Mouse (Mus musculus): ENCODE measurements around the gene Ddx31.

The Ddx31 gene

DNA sequence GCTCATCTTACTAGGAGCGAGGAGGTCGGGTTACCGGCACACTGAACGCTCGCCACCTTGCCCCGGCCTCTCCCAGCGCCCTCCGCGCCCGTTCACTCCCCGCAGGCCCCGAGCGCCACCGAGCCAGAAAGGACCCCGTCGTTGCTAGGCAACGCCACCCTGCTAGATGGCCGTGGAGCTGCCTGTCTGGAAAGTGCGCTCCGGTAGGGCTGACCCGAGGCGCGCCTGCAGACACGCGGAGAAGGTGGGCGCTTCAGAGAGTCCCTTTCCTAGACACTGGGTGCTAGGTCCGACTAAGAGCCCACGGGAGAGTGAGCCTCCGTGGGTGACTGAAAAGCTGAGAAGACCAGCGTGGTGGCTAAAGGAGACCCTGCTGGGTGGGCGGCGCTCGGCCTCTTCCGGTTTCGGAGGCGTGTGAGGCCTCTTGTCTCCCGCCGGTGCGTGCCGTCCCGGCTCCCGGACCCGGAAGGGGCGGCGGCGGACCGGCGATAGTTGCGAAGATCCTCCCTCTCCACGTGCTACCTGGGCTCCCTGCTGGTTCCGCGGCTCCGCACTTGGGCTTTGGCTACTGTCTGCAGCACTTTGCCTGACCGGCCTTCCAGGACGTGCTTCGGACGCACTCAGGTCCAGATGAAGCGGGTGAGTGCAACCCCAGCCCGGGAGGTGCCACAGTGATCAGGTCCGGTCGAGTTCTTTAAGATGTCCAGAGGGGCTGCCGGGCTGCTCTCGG is at the start of gene Ddx31, which contains the start of gene Gtf3c4:
Gene Ddx31 (plus strand): TSS at position 185 of the 730 bp plus-strand sequence.
Gene Gtf3c4 (minus strand): TSS at position 139 of the 730 bp plus-strand sequence.
- peak; percentile 93 for ATAC-seq (ENCODE audit: insufficient number of reproducible peaks, low FRiP score, low TSS enrichment)

DNA sequence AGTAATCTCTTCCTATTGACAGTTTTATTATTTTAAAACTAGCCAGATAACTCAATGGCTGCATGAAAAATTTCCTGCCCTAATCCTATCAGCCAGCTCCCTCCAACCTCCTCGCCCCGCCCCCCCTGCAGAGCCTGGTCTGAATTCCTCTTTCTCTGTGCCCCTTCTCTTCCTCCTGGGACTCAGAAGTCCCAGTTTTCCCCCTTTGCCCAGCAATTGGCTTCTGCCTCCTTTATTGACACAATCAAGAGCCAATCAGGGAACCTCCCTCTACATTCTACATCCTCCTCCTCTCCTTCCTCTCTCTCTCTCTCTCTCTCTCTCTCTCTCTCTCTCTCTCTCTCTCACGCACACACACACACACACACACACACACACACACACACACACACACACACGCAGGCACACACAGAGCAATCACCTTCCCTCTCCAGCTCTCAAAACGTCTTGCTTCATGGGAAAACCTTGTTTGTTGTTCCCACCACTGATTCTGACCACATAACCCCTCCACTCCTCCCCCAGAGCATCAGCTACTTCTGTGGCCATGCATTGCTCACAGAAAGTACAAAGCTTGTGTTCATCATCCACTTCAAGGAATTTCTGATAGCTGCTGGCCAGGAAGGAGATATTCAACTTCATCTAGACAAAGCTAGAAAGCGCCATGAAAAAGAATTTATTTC is 47.1 kb upstream of the Ddx31 start:
- no peak for ATAC-seq (ENCODE audit: insufficient number of reproducible peaks, low FRiP score, low TSS enrichment)

DNA sequence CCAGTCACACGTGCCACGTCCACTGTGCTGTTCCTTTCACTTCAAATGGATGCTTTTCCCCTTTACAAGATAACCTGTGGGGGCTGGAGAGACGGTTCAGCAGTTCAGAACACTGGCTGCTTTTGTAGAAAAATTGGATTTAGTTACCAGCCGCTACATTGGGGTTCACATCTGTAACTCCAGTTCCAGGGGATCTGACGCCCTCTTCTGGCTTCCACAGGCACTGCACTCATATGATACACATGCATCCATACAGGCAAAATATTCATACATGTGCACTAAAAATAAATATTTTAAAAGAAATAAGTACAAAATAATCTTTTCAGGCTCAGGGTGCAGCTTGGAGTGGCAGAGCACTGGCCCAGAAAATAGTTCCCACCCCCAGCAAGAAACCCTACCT is 45.6 kb upstream of the Ddx31 start:
- no peak for ATAC-seq (ENCODE audit: insufficient number of reproducible peaks, low FRiP score, low TSS enrichment)

GRCm38 (mm10) chr2:28796298-28796697 is 43.9 kb upstream of the Ddx31 start:
- ATAC-seq (ENCODE audit: insufficient number of reproducible peaks, low FRiP score, low TSS enrichment): no peak

DNA sequence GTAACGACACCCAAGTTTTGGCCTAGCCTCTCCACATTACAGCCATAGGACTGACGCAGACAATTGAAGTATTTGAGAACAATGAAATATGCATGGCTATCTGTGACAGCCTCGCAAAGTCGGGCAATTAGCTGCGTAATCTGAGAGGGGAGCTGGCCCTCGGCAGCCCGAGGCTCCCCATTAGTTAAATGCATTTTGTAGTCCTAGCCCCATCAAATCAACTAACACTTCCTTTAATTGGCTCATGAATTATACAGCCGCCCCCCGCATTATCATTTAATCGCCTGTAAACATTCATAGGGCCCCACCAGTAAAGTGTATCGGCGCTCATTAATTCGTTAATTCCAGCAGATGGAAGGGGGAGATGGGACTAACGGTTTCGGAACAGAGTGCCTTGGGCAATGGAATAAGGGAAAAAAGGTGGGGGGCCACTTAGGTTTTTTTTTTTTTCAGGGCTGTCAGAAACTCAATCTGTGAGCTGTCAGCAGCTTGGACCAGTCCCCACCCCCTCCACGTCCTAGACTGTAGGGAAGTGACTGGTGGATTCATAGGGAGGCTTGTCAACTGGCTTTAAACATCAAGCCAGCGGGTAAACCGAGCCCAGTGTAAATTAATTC is 42.6 kb upstream of the Ddx31 start:
- ATAC-seq (ENCODE audit: insufficient number of reproducible peaks, low FRiP score, low TSS enrichment): no peak

- ATAC-seq (ENCODE audit: insufficient number of reproducible peaks, low FRiP score, low TSS enrichment): no peak
Observed at GRCm38 (mm10) chr2:28798390-28798789, 41.8 kb upstream of the Ddx31 start.

GRCm38 (mm10) chr2:28799575-28799974 is 40.6 kb upstream of the Ddx31 start:
- no peak for ATAC-seq (ENCODE audit: insufficient number of reproducible peaks, low FRiP score, low TSS enrichment)

DNA sequence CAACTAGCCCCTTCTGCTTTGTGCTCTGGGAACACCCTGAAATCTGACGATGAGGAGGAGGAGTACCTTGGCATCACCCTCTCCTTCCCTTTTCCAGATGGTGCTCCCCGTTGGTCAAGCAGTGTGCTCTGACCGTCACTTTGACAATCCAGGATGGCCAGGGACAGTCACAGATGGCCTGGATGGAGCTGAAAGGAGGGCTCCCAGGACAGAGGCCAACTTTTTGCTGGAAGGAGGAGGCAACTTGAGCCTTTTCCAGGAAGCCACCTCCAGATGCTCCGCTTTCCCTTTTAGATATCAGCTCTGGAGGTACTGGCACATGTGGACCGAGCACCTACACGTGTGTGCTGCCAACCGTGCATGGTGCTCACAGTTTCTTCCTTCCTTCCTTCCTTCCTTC is 36.8 kb upstream of the Ddx31 start:
- no peak for ATAC-seq (ENCODE audit: insufficient number of reproducible peaks, low FRiP score, low TSS enrichment)

DNA sequence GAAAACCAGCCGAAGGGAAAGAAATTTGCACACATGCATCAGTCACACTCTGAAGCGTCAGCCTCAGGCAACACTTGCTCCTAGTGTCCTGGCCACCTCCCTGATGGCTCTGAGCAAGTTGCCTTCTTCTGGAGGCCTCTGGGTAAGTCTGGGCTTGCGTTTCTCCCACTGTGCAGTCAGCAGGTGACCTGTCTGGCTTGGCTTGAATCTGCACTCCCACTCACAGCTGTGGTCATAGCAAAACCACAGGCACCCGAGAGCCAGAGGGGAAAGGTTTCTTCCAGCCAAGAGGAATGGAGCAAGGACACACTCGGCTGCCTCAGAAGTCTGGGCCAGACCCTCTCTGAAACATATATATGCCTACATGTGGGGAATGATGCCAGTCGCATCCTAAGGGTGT is 31.4 kb upstream of the Ddx31 start:
- ATAC-seq (ENCODE audit: insufficient number of reproducible peaks, low FRiP score, low TSS enrichment): no peak

DNA sequence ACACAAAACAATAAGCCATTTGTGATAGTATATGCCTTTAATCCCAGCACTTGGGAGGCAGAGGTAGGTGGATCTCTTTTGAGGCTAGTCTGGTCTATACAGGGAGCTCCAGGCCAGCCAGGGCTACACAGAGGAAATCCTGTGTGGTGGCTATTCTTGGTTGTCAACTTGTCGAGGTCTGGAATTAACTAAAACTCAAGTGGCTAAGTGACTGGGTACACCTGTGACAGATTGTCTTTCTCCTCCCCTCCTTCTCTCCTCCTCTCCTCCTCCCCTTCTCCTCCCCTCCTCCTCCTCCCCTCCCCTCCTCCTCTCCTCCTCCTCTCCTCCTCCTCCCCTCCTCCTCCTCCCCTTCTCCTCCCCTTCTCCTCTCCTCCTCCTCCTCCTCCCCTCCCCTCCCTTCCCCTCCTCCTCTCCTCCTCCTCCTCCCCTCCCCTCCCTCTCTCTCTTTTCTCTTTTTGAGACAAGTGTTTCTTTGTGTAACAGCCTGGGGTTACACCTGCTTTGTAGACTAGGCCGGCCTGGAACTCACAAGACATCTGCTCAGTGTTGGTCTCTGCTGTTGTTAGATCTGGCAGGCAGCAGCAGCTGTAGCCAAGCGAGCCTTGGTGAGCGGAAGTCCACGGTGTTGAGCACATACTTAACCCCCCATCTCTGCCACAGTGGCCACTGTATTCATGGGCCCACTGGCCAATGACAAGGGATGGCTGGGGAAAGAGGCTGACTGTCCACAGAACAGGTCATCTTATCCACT is 29.8 kb upstream of the Ddx31 start:
- no peak for ATAC-seq (ENCODE audit: insufficient number of reproducible peaks, low FRiP score, low TSS enrichment)

- ATAC-seq (ENCODE audit: insufficient number of reproducible peaks, low FRiP score, low TSS enrichment): no peak
Observed at GRCm38 (mm10) chr2:28818866-28819265, 21.3 kb upstream of the Ddx31 start.

- ATAC-seq (ENCODE audit: insufficient number of reproducible peaks, low FRiP score, low TSS enrichment): no peak
Observed at GRCm38 (mm10) chr2:28829265-28829664, 10.9 kb upstream of the Ddx31 start.

DNA sequence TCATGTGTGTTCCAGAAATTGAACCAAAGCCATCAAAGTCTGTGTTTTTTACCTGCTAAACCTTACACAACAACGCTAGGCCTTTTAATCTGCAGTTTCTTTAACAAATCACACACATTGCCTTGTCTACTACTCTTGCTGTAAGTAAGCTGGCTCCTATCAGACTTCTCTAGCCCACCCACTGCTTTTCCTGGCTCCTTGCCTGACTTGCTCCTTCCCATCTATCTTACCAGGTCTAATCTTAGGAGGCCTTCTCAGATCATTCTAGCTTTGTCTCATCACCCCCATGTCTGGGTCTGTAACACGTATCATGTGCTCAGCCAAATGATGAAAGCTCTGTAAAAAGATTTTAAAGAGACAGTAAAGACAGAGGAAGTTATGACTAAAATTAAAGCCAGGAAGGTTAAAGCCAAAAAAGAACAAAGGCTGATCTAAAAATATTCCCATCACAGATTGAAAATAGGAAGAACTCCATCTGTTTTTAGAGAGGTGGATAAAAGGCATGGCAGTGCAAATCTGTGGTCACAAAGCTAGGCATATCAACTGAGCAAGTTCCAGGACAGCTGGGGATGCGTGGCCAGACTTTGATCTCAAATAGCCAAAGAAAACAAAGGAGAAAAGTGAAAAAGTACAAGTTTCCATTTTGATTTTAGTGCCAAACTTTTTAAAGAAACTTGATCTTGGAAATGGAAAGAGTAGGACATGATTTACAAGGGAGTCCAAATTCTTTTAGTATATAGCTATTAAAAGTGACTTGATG is 3.8 kb upstream of the Ddx31 start:
- ATAC-seq (ENCODE audit: insufficient number of reproducible peaks, low FRiP score, low TSS enrichment): no peak

DNA sequence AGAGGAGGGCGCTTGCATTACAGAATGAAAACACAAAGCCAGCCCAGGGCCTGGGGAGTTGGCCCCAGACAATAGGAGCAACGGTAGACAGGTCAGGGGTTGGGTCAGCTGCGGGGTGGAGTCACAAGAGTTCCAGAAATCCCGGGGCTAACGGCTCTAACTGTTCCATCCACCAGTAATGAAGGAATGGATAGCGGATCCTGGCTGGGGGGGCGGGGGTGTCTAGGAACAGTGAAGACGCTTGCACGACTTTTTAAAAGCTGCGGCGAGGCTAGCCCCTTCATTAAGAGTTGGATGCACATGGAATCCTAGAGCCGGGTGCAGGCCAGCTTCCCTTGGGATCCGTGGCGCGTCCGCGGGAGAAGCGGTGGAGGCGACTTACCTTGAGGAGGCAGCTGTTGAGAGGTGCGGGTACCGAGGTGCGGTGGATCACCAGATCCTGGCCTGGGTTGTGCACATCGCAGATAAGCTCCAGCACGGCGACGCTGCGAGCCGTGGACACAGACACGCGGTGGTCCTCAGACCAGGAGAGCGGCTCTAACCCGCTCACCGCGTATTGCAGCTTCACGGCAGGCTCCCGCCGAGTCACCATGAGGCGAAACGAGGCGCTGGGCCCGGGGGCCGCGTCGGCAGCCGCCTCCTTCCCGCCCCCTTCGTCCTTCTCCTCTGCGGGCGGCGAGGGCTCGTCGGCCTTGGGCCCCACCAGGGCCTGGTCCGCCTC is 545 bp upstream of the Ddx31 start:
- peak; percentile 47; the same call in 1 of the 2 replicates for ATAC-seq (ENCODE audit: insufficient number of reproducible peaks, low FRiP score, low TSS enrichment)

DNA sequence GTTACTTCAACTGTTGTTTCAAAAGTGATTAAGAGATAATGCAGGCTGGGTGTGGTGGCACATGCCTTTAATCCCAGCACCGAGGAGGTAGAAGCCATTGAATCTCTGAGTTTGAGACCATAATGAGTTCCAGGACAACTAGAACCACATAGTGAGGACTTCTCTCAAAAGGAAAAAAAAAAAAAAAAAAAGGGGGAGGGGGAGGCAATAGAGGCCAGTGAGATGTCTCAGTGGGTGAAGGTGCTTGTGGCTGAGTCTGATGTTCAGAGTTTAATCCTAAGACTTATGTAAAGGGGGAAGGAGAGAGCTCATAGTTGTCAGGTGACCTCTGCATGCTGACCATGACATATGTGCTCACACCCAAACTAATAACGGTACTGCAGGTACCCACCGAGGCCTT is 1.8 kb downstream of the Ddx31 start:
- no peak for ATAC-seq (ENCODE audit: insufficient number of reproducible peaks, low FRiP score, low TSS enrichment)

DNA sequence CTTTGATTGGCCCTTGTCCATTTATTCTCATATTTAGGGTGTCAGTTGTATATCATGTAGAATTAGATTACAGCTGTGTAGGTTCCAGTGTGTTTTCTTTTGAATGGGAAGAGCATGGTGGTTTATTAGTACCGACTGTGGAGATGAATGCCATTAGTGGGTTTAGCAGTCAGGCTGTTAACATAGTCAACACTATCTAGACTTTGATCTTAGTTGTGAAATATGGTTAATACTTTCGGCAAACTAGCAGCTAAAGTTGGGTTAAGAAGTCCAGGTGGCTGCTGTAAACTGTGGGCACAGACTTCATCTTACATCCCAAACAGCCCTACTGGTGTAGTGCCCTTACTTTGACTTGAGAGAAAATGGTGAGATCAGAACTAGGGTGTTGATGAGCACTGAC is 8.7 kb downstream of the Ddx31 start:
- no peak for ATAC-seq (ENCODE audit: insufficient number of reproducible peaks, low FRiP score, low TSS enrichment)

DNA sequence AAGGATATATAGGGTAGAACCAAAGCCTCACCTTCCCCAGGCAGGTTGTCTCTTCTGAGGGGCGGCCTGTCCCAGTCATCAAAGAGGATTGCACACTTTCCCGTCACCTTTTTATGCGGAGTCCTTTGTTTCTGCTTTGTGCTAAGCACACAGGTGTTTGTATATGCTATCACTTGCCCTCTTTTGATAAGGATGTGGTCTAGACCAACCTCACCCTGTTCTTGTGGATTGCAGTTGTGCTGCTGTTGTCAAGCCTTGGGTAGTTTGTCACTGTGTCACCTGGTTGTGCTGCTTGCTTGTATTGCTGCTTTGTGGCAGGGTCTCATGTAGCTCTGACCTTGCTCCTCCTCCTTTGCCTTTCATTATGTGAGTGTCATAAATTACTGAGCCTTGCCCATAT is 12.4 kb downstream of the Ddx31 start:
- no peak for ATAC-seq (ENCODE audit: insufficient number of reproducible peaks, low FRiP score, low TSS enrichment)

GRCm38 (mm10) chr2:28855773-28856172 is 15.6 kb downstream of the Ddx31 start:
- ATAC-seq (ENCODE audit: insufficient number of reproducible peaks, low FRiP score, low TSS enrichment): no peak

DNA sequence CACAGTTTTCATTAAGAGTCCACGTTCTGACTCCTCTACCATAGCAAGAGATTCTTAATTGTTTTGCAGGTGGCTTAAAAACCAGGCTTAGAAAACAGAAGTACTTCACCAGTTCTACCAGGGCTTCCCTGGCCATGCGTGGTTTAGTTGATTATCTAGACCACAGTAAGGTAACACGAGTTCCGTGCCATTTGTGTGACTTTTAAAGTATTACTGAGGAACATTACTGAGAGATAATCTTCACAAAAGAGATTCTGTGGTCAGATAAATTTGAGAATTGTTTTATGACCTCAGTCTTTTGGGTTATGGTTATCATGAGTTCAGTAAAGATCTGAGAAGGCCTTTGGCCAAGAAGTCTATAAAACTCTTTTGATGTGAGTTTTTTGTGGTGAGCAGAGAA is 19.1 kb downstream of the Ddx31 start:
- no peak for ATAC-seq (ENCODE audit: insufficient number of reproducible peaks, low FRiP score, low TSS enrichment)
